Mouse (Mus musculus): ENCODE measurements at regions not wholly inside any gene's neighbourhood (a gene's known extent, or its start where the extent isn't known, plus 50 kb on each side); places are given as distances from the start of the nearest gene placed in this dataset.

DNA sequence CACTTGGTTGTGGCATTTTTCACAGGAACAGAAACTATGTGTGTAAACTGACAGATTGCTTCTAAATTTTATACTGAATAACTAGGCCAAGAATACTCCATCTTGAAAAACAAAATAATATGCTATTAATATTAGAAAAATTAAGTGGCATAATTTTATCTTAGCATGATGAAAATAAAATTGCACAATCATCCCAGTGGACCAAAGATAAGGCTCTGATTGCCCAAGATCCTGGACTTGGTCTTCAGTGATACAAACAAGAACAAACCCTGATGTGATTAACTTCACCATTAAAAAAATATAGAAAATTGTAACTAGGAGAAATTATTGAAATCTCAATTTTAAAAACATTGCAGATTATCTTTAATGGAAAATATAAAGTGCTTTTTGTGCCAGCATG lies 155.7 kb upstream of the Fndc3a start:
- no peak overlapping the region for H3K27ac ChIP-seq (ENCODE audit: control insufficient read depth, insufficient read depth, low read depth, low read length, poor library complexity)
- H3K4me3 ChIP-seq (replicated peaks; ENCODE audit: control insufficient read depth, low read depth, low read length), result no peak overlapping the region
- TF ChIP-seq POLR2A (IDR thresholded peaks at IDR 0.05; ENCODE audit: borderline replicate concordance, control insufficient read depth, low read depth, low read length) (no peak), CTCF (IDR thresholded peaks at IDR 0.05; ENCODE audit: control insufficient read depth, insufficient read depth, low read length) (no peak)
- no peaks in the 10 kb centered on the region; the same call in 1 of the 2 replicates for H3K4me1 ChIP-seq (ENCODE audit: control insufficient read depth, insufficient read depth, low read length)

DNA sequence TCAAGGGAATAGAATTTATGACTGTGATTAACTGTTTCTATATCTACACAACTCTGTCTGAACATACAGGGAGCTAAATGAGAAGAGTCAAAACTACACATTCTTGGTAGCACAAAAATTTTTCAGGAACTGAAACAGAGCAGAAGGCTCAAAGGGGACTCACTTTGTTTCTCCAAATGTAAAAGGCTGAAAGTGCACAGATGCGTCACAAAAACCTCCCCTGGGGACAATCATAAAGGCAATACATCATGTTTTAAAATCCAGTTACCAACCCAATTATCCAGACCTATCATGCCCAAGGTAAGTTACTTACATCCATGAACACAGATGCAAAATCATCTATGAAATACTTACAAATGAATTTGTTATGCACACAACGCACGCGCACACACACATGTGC lies 155.0 kb upstream of the Fndc3a start:
- H3K4me3 ChIP-seq (replicated peaks; ENCODE audit: control insufficient read depth, low read depth, low read length), result no peak overlapping the region
- H3K27ac ChIP-seq (ENCODE audit: control insufficient read depth, insufficient read depth, low read depth, low read length, poor library complexity), result no peak overlapping the region
- no peak for TF ChIP-seq CTCF (IDR thresholded peaks at IDR 0.05; ENCODE audit: control insufficient read depth, insufficient read depth, low read length)
- TF ChIP-seq POLR2A (IDR thresholded peaks at IDR 0.05; ENCODE audit: borderline replicate concordance, control insufficient read depth, low read depth, low read length), result no peak
- no peaks in the 10 kb centered on the region; the same call in 1 of the 2 replicates for H3K4me1 ChIP-seq (ENCODE audit: control insufficient read depth, insufficient read depth, low read length)
- WGBS, result 88% methylated on average over 4 of the region's 4 CpGs

DNA sequence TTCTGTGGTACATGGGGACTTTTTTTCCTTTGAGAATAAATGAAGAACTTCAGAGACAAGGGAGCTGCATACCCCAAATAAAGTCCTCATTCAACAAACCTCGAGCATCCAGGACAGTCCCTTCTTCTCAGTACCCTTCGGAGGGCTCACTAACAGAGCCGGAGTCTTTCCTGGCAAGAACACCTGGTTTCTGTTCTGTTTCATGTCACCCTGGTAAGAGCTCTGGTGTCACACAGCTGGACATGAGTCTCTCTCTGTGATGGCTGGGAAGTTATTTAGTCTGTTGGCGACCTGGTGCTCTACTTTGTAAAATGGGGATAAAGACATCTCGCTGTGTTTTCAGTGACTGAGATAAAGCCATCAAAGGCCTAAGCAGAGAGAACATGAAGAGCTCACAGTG lies 154.3 kb upstream of the Fndc3a start:
- Histone ChIP-seq H3K27ac (ENCODE audit: control insufficient read depth, insufficient read depth, low read depth, low read length, poor library complexity) (no peak overlapping the region), H3K4me3 (replicated peaks; ENCODE audit: control insufficient read depth, low read depth, low read length) (no peak overlapping the region), H3K4me1 (ENCODE audit: control insufficient read depth, insufficient read depth, low read length) (no peaks in the 10 kb centered on the region; the same call in 1 of the 2 replicates)
- 70% methylated on average over 5 of the region's 5 CpGs for WGBS
- TF ChIP-seq CTCF (IDR thresholded peaks at IDR 0.05; ENCODE audit: control insufficient read depth, insufficient read depth, low read length), result no peak
- no peak for TF ChIP-seq POLR2A (IDR thresholded peaks at IDR 0.05; ENCODE audit: borderline replicate concordance, control insufficient read depth, low read depth, low read length)

DNA sequence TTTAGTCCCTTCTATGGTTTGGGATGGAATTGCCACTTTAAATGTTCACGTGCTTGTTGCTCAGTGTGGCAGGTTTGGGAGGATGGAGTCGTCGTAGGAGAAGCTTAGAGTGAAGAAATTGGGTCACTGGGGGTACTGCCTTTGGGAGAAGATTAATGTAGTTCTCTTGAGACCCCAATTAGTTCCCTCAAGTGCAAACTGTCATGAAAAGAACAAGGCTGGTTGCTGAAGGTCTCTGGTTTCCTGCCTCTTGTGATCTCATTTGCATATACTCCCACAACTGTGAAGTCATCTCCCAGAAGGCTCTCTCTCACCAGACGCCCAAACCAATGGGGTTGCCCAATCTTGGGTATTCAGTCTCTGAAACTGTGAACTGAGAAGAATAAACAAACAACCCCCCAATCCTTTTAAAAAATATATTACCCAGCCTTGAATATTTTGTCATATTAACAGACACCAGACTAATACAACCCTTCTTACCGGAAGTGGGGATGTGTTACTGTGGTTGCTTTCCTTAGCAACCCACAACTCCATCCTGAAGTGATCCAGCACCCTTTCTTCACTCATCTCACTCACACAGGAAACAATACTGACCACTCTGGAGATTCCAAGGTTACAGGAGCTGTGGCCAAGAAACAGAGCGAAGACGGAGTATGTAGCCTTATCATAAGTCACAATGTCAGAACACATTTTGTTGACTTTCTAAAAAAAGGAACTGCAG lies 153.2 kb upstream of the Fndc3a start:
- TF ChIP-seq POLR2A (IDR thresholded peaks at IDR 0.05; ENCODE audit: borderline replicate concordance, control insufficient read depth, low read depth, low read length), result no peak
- no peak for TF ChIP-seq CTCF (IDR thresholded peaks at IDR 0.05; ENCODE audit: control insufficient read depth, insufficient read depth, low read length)
- Histone ChIP-seq H3K27ac (ENCODE audit: control insufficient read depth, insufficient read depth, low read depth, low read length, poor library complexity) (no peak overlapping the region), H3K4me3 (replicated peaks; ENCODE audit: control insufficient read depth, low read depth, low read length) (no peak overlapping the region), H3K4me1 (ENCODE audit: control insufficient read depth, insufficient read depth, low read length) (no peaks in the 10 kb centered on the region; the same call in 1 of the 2 replicates)
- 42% methylated on average over 7 of the region's 7 CpGs for WGBS

DNA sequence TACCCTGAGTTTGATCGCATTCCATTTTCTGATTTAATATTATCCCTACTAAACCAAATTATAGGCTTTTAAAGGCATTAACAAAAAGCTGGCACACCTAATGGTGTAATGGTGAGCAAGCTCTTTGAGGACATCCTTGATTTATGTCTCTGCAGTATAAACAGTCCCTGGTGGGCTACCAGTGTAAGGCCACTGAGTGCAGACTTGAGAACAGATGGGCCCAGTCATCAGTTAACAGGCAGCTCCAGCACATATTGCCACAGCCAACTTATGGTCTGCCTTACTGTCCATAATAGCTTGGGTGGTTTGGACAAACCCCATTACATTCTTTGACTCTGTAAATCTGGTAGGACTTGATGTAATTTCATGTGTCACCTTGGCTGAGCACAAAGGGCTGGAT lies 144.4 kb upstream of the Fndc3a start:
- 94% methylated on average over 1 of the region's 1 CpGs for WGBS

DNA sequence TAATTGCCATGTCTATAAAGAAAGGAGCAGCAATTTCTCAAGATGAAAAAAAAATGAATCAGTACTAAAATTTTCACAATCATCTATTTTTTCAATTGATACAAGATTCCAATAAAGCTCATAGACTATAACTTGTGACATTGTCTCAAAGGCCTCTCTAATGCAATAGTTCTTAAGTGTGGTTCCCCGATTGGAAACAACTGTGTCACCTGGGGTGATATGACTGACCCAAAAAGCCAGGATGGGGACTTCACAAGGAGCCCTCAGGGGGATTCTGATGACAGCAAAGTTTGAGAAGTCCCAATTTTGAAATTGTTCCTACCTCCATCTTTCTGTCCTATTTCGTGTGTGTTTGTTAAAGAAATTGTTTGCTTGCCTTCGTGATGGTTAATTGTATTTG lies 143.3 kb upstream of the Fndc3a start:
- Histone ChIP-seq H3K4me1 (ENCODE audit: control insufficient read depth, insufficient read depth, low read length) (no peaks in the 10 kb centered on the region), H3K4me3 (replicated peaks; ENCODE audit: control insufficient read depth, low read depth, low read length) (no peak overlapping the region), H3K27ac (ENCODE audit: control insufficient read depth, insufficient read depth, low read depth, low read length, poor library complexity) (no peak overlapping the region)
- 86% methylated on average over 3 of the region's 3 CpGs for WGBS
- TF ChIP-seq POLR2A (IDR thresholded peaks at IDR 0.05; ENCODE audit: borderline replicate concordance, control insufficient read depth, low read depth, low read length) (no peak), CTCF (IDR thresholded peaks at IDR 0.05; ENCODE audit: control insufficient read depth, insufficient read depth, low read length) (no peak)

More for the DNA sequence above, 144.4 kb upstream of the Fndc3a start:
- no peak overlapping the region for H3K27ac ChIP-seq (ENCODE audit: control insufficient read depth, insufficient read depth, low read depth, low read length, poor library complexity)
- TF ChIP-seq CTCF (IDR thresholded peaks at IDR 0.05; ENCODE audit: control insufficient read depth, insufficient read depth, low read length) (no peak), POLR2A (IDR thresholded peaks at IDR 0.05; ENCODE audit: borderline replicate concordance, control insufficient read depth, low read depth, low read length) (no peak)
- no peak overlapping the region for H3K4me3 ChIP-seq (replicated peaks; ENCODE audit: control insufficient read depth, low read depth, low read length)
- no peaks in the 10 kb centered on the region for H3K4me1 ChIP-seq (ENCODE audit: control insufficient read depth, insufficient read depth, low read length)

DNA sequence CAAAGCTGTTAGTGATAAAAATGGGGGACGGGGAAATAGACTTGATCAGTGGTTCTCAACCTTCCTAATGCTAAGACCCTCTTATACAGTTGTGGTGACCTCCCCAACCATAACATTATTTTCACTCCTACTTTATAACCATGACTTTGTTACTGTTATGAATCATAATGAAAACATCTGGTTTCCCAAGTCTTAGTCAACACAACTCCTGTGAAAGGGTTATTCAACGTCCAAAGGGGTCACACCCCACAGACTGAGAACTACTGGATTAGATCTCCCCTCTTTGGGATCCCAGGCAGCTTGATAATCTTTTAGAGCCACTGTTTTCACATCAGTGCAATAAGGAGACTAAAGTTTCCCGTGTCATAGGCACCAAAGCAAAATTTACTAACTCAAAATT lies 141.1 kb upstream of the Fndc3a start:
- 73% methylated on average over 3 of the region's 3 CpGs for WGBS
- Histone ChIP-seq H3K4me3 (replicated peaks; ENCODE audit: control insufficient read depth, low read depth, low read length) (no peak overlapping the region), H3K27ac (ENCODE audit: control insufficient read depth, insufficient read depth, low read depth, low read length, poor library complexity) (no peak overlapping the region), H3K4me1 (ENCODE audit: control insufficient read depth, insufficient read depth, low read length) (no peaks in the 10 kb centered on the region)
- TF ChIP-seq POLR2A (IDR thresholded peaks at IDR 0.05; ENCODE audit: borderline replicate concordance, control insufficient read depth, low read depth, low read length) (no peak), CTCF (IDR thresholded peaks at IDR 0.05; ENCODE audit: control insufficient read depth, insufficient read depth, low read length) (no peak)

DNA sequence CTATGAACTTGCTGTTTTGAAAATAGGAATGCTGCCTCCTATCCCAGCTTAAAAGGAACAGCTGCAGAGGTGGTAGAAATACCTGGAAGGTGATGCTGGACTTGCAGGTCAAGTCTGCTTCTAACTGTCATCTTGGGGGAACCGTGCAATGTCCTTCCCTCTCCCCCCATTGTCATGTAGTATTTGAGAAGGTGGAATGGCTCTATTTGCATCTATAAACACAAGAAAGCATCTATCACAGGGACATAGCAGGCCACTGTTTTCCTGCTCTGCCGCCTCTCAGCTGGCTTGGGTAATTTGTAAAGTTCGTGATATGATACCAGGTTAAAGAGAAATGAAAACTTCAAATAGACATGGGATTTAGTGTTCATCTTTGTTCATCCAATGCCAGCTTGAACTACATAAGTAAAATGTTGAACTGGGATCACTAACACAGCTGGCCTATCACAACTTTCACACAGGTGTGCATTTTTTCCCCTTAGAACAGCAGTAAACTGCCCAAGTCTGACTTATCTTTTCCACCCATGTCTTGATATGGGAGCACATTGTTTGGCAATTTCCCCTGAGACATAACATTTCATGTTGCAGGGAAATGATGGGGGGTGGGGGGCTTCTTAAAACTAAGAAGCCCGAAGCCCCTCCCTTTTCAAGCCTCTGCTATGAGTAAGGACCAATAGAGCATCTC lies 138.6 kb upstream of the Fndc3a start:
- TF ChIP-seq POLR2A (IDR thresholded peaks at IDR 0.05; ENCODE audit: borderline replicate concordance, control insufficient read depth, low read depth, low read length) (no peak), CTCF (IDR thresholded peaks at IDR 0.05; ENCODE audit: control insufficient read depth, insufficient read depth, low read length) (no peak)
- WGBS, result 85% methylated on average over 4 of the region's 4 CpGs
- no peak overlapping the region for H3K4me3 ChIP-seq (replicated peaks; ENCODE audit: control insufficient read depth, low read depth, low read length)

More for the DNA sequence above, 138.6 kb upstream of the Fndc3a start:
- H3K4me1 ChIP-seq (ENCODE audit: control insufficient read depth, insufficient read depth, low read length), result no peaks in the 10 kb centered on the region
- H3K27ac ChIP-seq (ENCODE audit: control insufficient read depth, insufficient read depth, low read depth, low read length, poor library complexity), result no peak overlapping the region
